Mouse (Mus musculus) liver, embryonic 14.5 days (tissue): ENCODE results near the gene 4930590J08Rik.

ENCODE experiments used
- CTCF ChIP-seq: IDR thresholded peaks from 2 replicates; pipeline ENCODE4 v1.5.1; 2016; ENCODE audit warnings: antibody characterized with exemption, low read depth, control low read depth
- EP300 ChIP-seq: IDR thresholded peaks from 2 replicates; pipeline ENCODE4 v1.6.1; 2016; ENCODE audit warnings: antibody characterized with exemption, low read depth

DNA sequence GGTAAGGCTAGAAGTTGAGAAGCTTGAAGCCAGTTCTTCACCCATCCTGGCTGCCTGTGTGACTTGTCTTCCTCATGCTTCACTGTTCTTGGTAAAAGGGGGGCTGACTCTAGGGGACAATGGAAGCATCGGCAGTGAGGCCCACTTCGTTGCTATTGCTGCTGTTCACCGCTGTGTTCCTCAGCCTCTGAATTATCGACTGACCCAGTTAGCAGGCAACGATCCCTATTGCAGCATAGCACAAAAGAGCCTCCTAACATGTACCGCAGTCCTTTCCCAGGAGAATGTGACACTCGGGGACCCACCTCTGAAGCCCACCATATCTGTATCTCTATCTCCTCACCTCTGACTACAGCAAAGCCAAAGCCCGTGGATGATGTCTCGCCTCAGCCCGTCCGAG, 15.1 kb downstream of the 4930590J08Rik start:
- TF ChIP-seq CTCF (no peak), EP300 (no peak)
